Mouse (Mus musculus) stomach, postnatal 0 days (tissue): ENCODE measurements at regions not wholly inside any gene's neighbourhood (a gene's known extent, or its start where the extent isn't known, plus 50 kb on each side); places are given as distances from the start of the nearest gene placed in this dataset.

ENCODE experiments used
- CTCF ChIP-seq: IDR thresholded peaks from 2 replicates; pipeline ENCODE4 v1.5.1; 2016; ENCODE audit warnings: antibody characterized with exemption, low read depth, mild to moderate bottlenecking, moderate library complexity
- EP300 ChIP-seq: optimal IDR thresholded peaks from 2 replicates; pipeline ENCODE3; 2016; ENCODE audit warnings: antibody characterized with exemption

GRCm38 (mm10) chr16:93431316-93431715 is 172.5 kb downstream of the Setd4 start:
- TF ChIP-seq CTCF = no peak
- no peak for TF ChIP-seq EP300
